Mouse (Mus musculus) C2C12 (cell line): ENCODE results near the gene Eif3l. TPM values are rescaled to one million over a fixed set of nuclear protein-coding genes. Genes with fewer than 3 reads are reported as not detected.

Experiments
- H3K27me3 ChIP-seq: one replicate; pipeline ENCODE4 v1.6.1; 2011; ENCODE audit not compliant: control insufficient read depth, insufficient read depth, insufficient read length
- H3K36me3 ChIP-seq: one replicate; pipeline ENCODE4 v1.6.1; 2011; ENCODE audit not compliant: control insufficient read depth, insufficient read depth
- H3K4me3 ChIP-seq: one replicate; pipeline ENCODE4 v1.5.1; 2011; ENCODE audit warnings: mild to moderate bottlenecking, control low read depth; ENCODE audit not compliant: poor library complexity, insufficient read depth, severe bottlenecking
- H3K79me2 ChIP-seq: one replicate; pipeline ENCODE4 v1.6.1; 2011; ENCODE audit not compliant: control insufficient read depth, insufficient read depth
- H3K79me3 ChIP-seq: one replicate; pipeline ENCODE4 v1.6.1; 2011; ENCODE audit warnings: low read depth, control low read depth
- H3ac ChIP-seq: one replicate; pipeline ENCODE3; 2011; ENCODE audit warnings: low read depth; ENCODE audit not compliant: control insufficient read depth, insufficient read length
- CEBPB ChIP-seq: IDR thresholded peaks from one replicate; pipeline ENCODE4 v1.6.1; 2011; ENCODE audit warnings: low read depth, mild to moderate bottlenecking, control low read depth, moderate library complexity
- CTCF ChIP-seq: IDR thresholded peaks from one replicate; pipeline ENCODE4 v1.5.1; 2011; ENCODE audit not compliant: control insufficient read depth, insufficient read depth, insufficient read length
- FOSL1 ChIP-seq: IDR thresholded peaks from one replicate; pipeline ENCODE4 v1.8.0; 2011; ENCODE audit warnings: mild to moderate bottlenecking, low read length; ENCODE audit not compliant: poor library complexity, insufficient read depth, severe bottlenecking
- MAX ChIP-seq: IDR thresholded peaks from one replicate; pipeline ENCODE4 v1.6.1; 2011; ENCODE audit warnings: mild to moderate bottlenecking, control low read depth
- MYOD1 ChIP-seq: IDR thresholded peaks from one replicate; pipeline ENCODE4 v1.6.1; 2011; ENCODE audit warnings: low read depth; ENCODE audit not compliant: control insufficient read depth, insufficient read length
- MYOG ChIP-seq: IDR thresholded peaks from one replicate; pipeline ENCODE4 v1.6.1; 2011; ENCODE audit not compliant: control insufficient read depth, insufficient read length; ENCODE audit errors: extremely low read depth
- USF1 ChIP-seq: IDR thresholded peaks from one replicate; pipeline ENCODE4 v1.6.1; 2011; ENCODE audit warnings: low read depth, mild to moderate bottlenecking, control low read depth, moderate library complexity
- polyA plus RNA-seq: library from polyadenylated mRNA; unstranded; fragments of >200 nt; fragmentation: generic; extraction: Trizol; gene quantifications from one replicate; pipeline ENCODE4 v1.2.1, GENCODE M21; 2012; ENCODE audit warnings: missing spikeins

Eif3l gene
- polyA plus RNA-seq, 1 experiment: 369 TPM

- H3ac ChIP-seq: no peak overlapping the region
- peaks cover 4% of the 10 kb centered on the region for H3K79me3 ChIP-seq
- peaks cover 20% of the 10 kb centered on the region for H3K79me2 ChIP-seq
- peaks cover 51% of the 10 kb centered on the region for H3K36me3 ChIP-seq
- TF ChIP-seq MYOD1 (no peak), FOSL1 (no peak), CTCF (no peak), MYOG (no peak), MAX (no peak), CEBPB (no peak), USF1 (no peak)
- H3K27me3 ChIP-seq: no peaks in the 10 kb centered on the region
- no peak overlapping the region for H3K4me3 ChIP-seq
Observed at GRCm38 (mm10) chr15:79115276-79115675, 40.3 kb downstream of the Eif3l start.

GRCm38 (mm10) chr15:79119491-79119890, 44.5 kb downstream of the Eif3l start:
- no peak overlapping the region for H3ac ChIP-seq
- H3K79me2 ChIP-seq: no peaks in the 10 kb centered on the region
- H3K4me3 ChIP-seq: no peak overlapping the region
- peaks cover 78% of the 10 kb centered on the region for H3K36me3 ChIP-seq
- no peaks in the 10 kb centered on the region for H3K27me3 ChIP-seq
- TF ChIP-seq MYOG: no peak
- no peak for TF ChIP-seq FOSL1
- no peak for TF ChIP-seq USF1
- no peak for TF ChIP-seq MAX
- no peak for TF ChIP-seq CTCF
- TF ChIP-seq CEBPB: no peak
- no peak for TF ChIP-seq MYOD1
- H3K79me3 ChIP-seq: no peaks in the 10 kb centered on the region

GRCm38 (mm10) chr15:79122119-79122518, 47.1 kb downstream of the Eif3l start:
- TF ChIP-seq MAX (no peak), FOSL1 (no peak), CTCF (no peak), MYOG (no peak), CEBPB (no peak)
- no peaks in the 10 kb centered on the region for H3K27me3 ChIP-seq
- H3K79me2 ChIP-seq: no peaks in the 10 kb centered on the region
- H3K79me3 ChIP-seq: no peaks in the 10 kb centered on the region
- H3K4me3 ChIP-seq: no peak overlapping the region
- peaks cover 80% of the 10 kb centered on the region for H3K36me3 ChIP-seq
- H3ac ChIP-seq: no peak overlapping the region

GRCm38 (mm10) chr15:79122546-79122945, 47.6 kb downstream of the Eif3l start:
- TF ChIP-seq MAX (no peak), MYOG (no peak), CTCF (no peak), CEBPB (no peak), FOSL1 (no peak), USF1 (no peak), MYOD1 (no peak)
- Histone ChIP-seq H3K36me3 (peaks cover 80% of the 10 kb centered on the region), H3K4me3 (no peak overlapping the region), H3K79me3 (no peaks in the 10 kb centered on the region), H3ac (no peak overlapping the region), H3K27me3 (no peaks in the 10 kb centered on the region), H3K79me2 (no peaks in the 10 kb centered on the region)

- Histone ChIP-seq H3K79me2 (no peaks in the 10 kb centered on the region), H3K27me3 (no peaks in the 10 kb centered on the region)
Observed at GRCm38 (mm10) chr15:79123751-79124150, 48.8 kb downstream of the Eif3l start.

GRCm38 (mm10) chr15:79124331-79124875, 49.4 kb downstream of the Eif3l start:
- Histone ChIP-seq H3K27me3 (no peaks in the 10 kb centered on the region), H3ac (no peak overlapping the region), H3K79me2 (no peaks in the 10 kb centered on the region), H3K79me3 (no peaks in the 10 kb centered on the region), H3K4me3 (no peak overlapping the region), H3K36me3 (peaks cover 80% of the 10 kb centered on the region)
- TF ChIP-seq CEBPB (no peak), MYOD1 (no peak)

More at GRCm38 (mm10) chr15:79123751-79124150, 48.8 kb downstream of the Eif3l start:
- TF ChIP-seq MYOD1 (no peak), CEBPB (no peak), FOSL1 (no peak), MYOG (no peak), CTCF (no peak), USF1 (no peak), MAX (no peak)
- Histone ChIP-seq H3K36me3 (peaks cover 80% of the 10 kb centered on the region), H3K4me3 (no peak overlapping the region), H3K79me3 (no peaks in the 10 kb centered on the region), H3ac (no peak overlapping the region)
